Mouse (Mus musculus): ENCODE measurements around the gene Osgin1. TPM values are rescaled to one million over a fixed set of nuclear protein-coding genes. Genes with fewer than 3 reads are reported as not detected.

The Osgin1 gene
- polyA plus RNA-seq (2012; ENCODE audit: insufficient read depth, low replicate concordance) = 6.3 and 11.2 TPM in 2 replicates

DNA sequence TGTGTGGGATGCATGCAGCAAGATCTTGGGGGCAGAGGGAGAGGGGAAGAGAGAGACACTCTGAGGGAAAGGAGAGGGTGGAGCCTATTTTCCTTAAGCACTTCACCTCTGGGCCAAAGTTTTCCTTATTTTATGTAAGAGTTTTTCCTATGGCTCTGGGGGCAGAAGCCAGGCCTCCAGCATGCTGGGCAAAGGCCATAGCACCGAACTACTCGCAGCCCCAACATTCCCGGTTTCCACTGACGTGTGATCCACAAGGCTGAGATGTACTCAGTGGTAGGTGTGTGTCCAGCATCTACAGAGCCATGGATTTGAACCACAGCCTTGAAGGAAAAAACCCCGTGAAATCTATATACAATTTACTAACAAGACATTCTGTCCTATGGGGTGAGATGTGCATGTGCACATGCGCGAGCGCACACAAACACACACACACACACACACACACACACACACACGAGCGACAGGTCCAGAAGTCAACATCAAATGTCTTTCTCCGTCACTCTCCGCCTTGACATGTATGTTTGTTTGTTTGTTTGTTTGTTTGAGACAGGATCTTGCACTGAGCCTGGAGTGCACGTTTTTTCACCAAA, at the start of gene Osgin1:
Osgin1 (plus strand) TSS at position 543 of the 593 bp plus-strand sequence.
- no peaks in the 10 kb centered on the region for H3K36me3 ChIP-seq (replicated peaks; ENCODE audit: low read length)
- H3K4me1 ChIP-seq = peaks cover 42% of the 10 kb centered on the region
- peaks cover 65% of the 10 kb centered on the region for H3K27me3 ChIP-seq (replicated peaks)
- H3K4me3 ChIP-seq (replicated peaks) = no peak within 1 kb of the TSS
- TF ChIP-seq GATA1 (IDR thresholded peaks at IDR 0.05; ENCODE audit: borderline replicate concordance, low read length) (no peak), FLI1 (IDR thresholded peaks at IDR 0.05; ENCODE audit: low read length) (no peak)
- no peaks in the 10 kb centered on the region for H3K9me3 ChIP-seq

DNA sequence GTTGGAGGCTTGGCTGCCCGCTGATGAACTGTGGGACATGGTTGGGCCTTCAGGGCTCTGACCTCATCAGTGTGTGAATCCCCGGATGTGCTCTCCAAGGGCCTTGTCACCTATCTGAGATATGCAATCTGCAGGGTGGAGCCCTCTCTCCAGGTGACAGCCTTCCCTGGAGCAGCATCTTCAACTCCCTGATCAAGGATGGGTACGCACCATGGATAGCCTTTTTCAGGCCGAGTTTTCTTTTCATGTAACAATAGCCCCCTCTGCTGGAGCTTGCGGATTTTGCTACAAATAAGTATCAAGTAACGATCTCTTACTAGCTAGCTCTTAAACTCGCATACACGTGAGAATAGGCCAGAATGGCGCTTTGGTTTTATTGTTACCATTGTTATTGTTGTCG, 49.4 kb upstream of the Osgin1 start:
- no peak for TF ChIP-seq GATA1 (IDR thresholded peaks at IDR 0.05; ENCODE audit: borderline replicate concordance, low read length)
- TF ChIP-seq FLI1 (IDR thresholded peaks at IDR 0.05; ENCODE audit: low read length) = no peak
- peaks cover 16% of the 10 kb centered on the region for H3K27me3 ChIP-seq (replicated peaks)
- no peaks in the 10 kb centered on the region for H3K9me3 ChIP-seq

DNA sequence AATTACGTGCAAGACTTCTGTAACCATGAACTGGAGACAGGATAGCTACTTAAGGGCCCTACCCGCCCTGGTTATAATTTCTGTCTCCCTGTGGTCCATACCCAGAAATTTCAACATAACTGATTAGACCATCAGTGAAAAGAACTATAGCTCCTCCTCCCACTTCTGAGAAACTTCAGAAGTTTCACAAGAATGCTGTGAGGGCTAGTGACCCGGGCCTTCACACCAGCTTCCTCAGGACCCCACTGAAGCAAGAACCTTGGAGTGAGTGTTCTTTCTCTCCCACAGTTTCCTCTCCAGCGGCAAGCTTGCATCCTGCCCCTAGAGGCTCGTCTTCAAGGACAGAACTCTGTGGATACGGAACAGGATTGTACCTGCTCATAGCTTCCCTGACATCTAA, 48.1 kb upstream of the Osgin1 start:
- H3K4me3 ChIP-seq (replicated peaks) = no peak overlapping the region
- H3K36me3 ChIP-seq (replicated peaks; ENCODE audit: low read length) = no peaks in the 10 kb centered on the region
- H3K4me1 ChIP-seq = peaks cover 44% of the 10 kb centered on the region
- H3K27me3 ChIP-seq (replicated peaks) = peaks cover 16% of the 10 kb centered on the region
- TF ChIP-seq GATA1 (IDR thresholded peaks at IDR 0.05; ENCODE audit: borderline replicate concordance, low read length) (no peak), FLI1 (IDR thresholded peaks at IDR 0.05; ENCODE audit: low read length) (no peak)
- no peaks in the 10 kb centered on the region for H3K9me3 ChIP-seq

More for the DNA sequence above, 49.4 kb upstream of the Osgin1 start:
- H3K4me1 ChIP-seq = peaks cover 53% of the 10 kb centered on the region
- H3K4me3 ChIP-seq (replicated peaks) = no peak overlapping the region
- no peaks in the 10 kb centered on the region for H3K36me3 ChIP-seq (replicated peaks; ENCODE audit: low read length)

DNA sequence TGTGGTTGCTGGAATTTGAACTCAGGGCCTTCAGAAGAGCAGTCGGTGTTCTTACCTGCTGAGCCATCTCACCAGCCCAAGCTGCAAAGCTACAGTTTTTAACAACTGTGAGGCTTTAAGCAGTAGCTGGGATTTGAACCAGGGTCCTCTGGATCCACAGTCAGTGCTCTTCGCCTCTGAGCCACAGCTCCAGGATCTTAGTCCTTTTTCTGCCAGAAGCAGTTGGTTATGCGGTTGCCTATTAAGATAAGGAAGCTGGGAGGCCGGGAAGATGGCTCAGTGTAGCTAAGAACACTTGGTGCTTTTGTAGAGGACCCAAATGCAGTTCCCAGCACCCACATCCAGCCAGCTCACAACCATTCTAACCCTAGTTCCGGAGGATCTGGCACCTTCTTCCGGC, 46.9 kb upstream of the Osgin1 start:
- TF ChIP-seq GATA1 (IDR thresholded peaks at IDR 0.05; ENCODE audit: borderline replicate concordance, low read length) (no peak), FLI1 (IDR thresholded peaks at IDR 0.05; ENCODE audit: low read length) (no peak)
- Histone ChIP-seq H3K27me3 (replicated peaks) (peaks cover 19% of the 10 kb centered on the region), H3K4me1 (peaks cover 42% of the 10 kb centered on the region), H3K36me3 (replicated peaks; ENCODE audit: low read length) (no peaks in the 10 kb centered on the region), H3K4me3 (replicated peaks) (no peak overlapping the region), H3K9me3 (no peaks in the 10 kb centered on the region)

DNA sequence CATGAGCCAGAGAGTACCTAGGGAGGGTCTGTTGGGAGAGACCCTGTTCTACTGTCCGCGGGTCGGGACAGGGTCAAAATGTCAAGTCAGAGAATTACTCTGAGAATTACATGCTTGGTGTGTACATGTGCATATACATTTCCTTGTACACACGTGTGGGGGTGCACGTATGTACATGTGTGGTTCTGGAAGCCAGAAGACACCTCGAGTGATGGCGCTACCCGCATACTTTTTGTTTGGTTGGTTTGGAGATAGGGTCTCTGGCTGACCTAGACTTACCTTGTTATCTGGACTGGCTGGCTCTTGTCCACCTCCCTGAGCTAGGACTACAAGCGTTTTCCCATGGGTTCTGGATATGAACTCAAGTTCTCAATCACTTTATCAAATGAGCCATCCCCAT, 39.8 kb upstream of the Osgin1 start:
- no peak for TF ChIP-seq FLI1 (IDR thresholded peaks at IDR 0.05; ENCODE audit: low read length)
- no peak for TF ChIP-seq GATA1 (IDR thresholded peaks at IDR 0.05; ENCODE audit: borderline replicate concordance, low read length)
- Histone ChIP-seq H3K36me3 (replicated peaks; ENCODE audit: low read length) (peaks cover 26% of the 10 kb centered on the region), H3K9me3 (no peaks in the 10 kb centered on the region), H3K4me3 (replicated peaks) (peak overlapping the region; percentile 97), H3K27me3 (replicated peaks) (peaks cover 3% of the 10 kb centered on the region), H3K4me1 (peaks cover 41% of the 10 kb centered on the region)

DNA sequence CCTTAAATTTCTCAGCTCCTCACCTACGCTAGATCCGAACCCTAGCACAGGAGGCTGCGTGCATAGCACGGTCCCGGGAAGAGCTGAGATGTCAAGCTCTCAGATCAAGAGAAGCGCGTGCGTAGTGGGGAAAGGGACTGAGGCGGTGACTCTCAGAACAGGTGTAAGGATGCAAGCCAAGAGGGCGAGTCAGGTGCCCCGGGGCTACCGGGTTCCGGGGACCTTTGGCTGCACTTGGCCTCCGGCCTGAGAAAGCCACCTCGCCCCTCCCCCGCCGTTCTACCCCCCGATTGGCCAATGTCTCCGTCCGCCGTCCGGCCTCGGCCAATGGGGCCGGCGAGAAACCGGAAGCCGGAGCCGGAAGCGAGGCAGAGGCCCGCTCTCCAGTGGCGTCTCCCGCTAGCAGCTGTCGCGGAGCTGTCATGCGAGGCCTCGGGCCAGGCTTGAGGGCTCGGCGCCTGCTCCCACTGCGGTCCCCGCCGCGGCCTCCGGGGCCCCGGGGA, 39.3 kb upstream of the Osgin1 start, which contains the start of gene Mlycd:
Mlycd (plus strand) TSS at position 355 of the 503 bp plus-strand sequence.
- Histone ChIP-seq H3K27me3 (replicated peaks) (peaks cover 3% of the 10 kb centered on the region), H3K36me3 (replicated peaks; ENCODE audit: low read length) (peaks cover 31% of the 10 kb centered on the region), H3K9me3 (no peaks in the 10 kb centered on the region), H3K4me1 (peaks cover 45% of the 10 kb centered on the region), H3K4me3 (replicated peaks) (peak within 1 kb of the TSS; percentile 97)
- TF ChIP-seq FLI1 (IDR thresholded peaks at IDR 0.05; ENCODE audit: low read length) (peak; percentile 92), GATA1 (IDR thresholded peaks at IDR 0.05; ENCODE audit: borderline replicate concordance, low read length) (no peak)

DNA sequence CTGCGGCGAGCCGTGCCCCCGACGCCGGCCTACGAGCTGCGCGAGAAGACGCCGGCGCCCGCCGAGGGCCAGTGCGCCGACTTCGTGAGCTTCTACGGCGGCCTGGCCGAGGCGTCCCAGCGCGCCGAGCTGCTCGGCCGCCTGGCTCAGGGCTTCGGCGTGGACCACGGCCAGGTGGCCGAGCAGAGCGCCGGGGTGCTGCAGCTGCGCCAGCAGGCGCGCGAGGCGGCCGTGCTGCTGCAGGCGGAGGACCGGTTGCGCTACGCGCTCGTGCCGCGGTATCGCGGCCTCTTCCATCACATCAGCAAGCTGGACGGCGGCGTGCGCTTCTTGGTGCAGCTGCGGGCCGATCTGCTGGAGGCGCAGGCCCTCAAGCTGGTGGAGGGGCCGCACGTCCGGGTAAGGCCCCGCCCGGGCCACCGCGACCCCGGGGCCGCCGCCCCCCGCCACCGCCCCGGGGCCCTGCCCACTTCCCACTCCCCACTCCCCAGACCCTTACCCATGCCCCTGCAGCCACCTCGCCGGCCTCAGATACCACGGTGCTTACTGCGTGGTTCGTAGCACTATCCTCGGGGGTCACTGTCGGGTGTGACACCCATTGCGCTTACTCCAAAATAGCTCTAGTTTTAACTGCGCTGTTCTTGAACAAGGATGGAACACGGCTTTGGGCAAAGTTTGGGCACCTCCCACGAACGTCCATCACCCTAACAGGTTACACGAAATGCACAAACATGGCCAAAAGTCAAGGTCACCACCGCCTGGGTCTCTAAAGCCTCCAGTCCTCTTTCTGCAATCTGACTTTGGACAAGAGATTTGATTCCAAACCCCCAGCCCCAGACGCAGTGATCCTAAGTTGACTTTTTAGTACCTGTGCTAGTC, 38.6 kb upstream of the Osgin1 start:
- H3K36me3 ChIP-seq (replicated peaks; ENCODE audit: low read length) = peaks cover 38% of the 10 kb centered on the region
- H3K4me3 ChIP-seq (replicated peaks) = peak overlapping the region; percentile 97
- peaks cover 45% of the 10 kb centered on the region for H3K4me1 ChIP-seq
- TF ChIP-seq FLI1 (IDR thresholded peaks at IDR 0.05; ENCODE audit: low read length) (no peak), GATA1 (IDR thresholded peaks at IDR 0.05; ENCODE audit: borderline replicate concordance, low read length) (no peak)
- H3K27me3 ChIP-seq (replicated peaks) = peaks cover 3% of the 10 kb centered on the region
- no peaks in the 10 kb centered on the region for H3K9me3 ChIP-seq

DNA sequence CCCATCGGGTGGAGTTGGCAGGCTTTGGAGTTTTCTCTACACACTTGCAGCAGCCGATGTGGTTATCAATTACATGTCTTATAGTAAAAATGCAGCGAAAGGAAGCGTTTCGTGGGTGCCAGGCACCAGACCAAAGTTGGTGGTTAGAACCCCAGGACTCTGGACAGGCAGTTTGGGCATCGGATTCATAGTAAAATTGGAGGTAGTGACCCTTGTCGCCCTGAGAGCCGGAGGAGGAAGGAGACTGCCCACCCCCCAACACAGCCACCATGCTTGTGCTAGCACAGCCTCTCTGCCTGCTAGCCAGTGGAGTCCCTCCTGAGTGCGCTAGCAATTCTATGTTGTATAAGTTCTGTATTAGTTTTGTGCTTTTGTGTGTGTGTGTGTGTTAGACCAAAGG, 35.4 kb upstream of the Osgin1 start:
- Histone ChIP-seq H3K9me3 (no peaks in the 10 kb centered on the region), H3K36me3 (replicated peaks; ENCODE audit: low read length) (peaks cover 69% of the 10 kb centered on the region), H3K4me3 (replicated peaks) (no peak overlapping the region), H3K4me1 (peaks cover 52% of the 10 kb centered on the region), H3K27me3 (replicated peaks) (no peaks in the 10 kb centered on the region)
- no peak for TF ChIP-seq FLI1 (IDR thresholded peaks at IDR 0.05; ENCODE audit: low read length)
- TF ChIP-seq GATA1 (IDR thresholded peaks at IDR 0.05; ENCODE audit: borderline replicate concordance, low read length) = no peak

DNA sequence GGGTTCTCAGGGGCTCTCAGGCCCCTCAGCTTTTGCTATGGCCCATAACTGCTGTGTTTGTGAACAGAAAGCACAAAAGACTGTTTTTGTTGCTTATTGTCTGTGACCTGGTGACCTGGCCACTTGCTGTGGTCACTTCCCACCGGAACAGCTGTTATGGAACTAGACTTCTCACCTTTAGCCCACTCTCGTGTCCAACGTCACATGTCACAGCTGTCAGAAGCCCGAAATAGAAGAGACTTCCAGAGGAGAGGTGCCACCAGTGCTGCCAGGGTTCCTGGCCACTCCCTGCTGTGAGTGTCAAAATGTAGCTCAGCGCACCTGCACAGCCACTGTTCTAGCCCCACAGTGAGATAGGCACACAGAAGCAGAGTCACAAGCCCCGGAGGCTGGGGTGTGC, 34.7 kb upstream of the Osgin1 start:
- no peak for TF ChIP-seq GATA1 (IDR thresholded peaks at IDR 0.05; ENCODE audit: borderline replicate concordance, low read length)
- TF ChIP-seq FLI1 (IDR thresholded peaks at IDR 0.05; ENCODE audit: low read length) = no peak
- peaks cover 76% of the 10 kb centered on the region for H3K36me3 ChIP-seq (replicated peaks; ENCODE audit: low read length)

More for the DNA sequence above, 34.7 kb upstream of the Osgin1 start:
- Histone ChIP-seq H3K27me3 (replicated peaks) (no peaks in the 10 kb centered on the region), H3K4me1 (peaks cover 49% of the 10 kb centered on the region), H3K9me3 (no peaks in the 10 kb centered on the region), H3K4me3 (replicated peaks) (no peak overlapping the region)

All from megakaryocyte, embryonic 14.5 days (primary cell).